Mouse (Mus musculus): Measurements from ENCODE around the gene Slc32a1.

GRCm38 (mm10) chr2:158616296-158616695 is 5.7 kb downstream of the Slc32a1 start:
- TF ChIP-seq CTCF (IDR thresholded peaks at IDR 0.05; ENCODE audit: low read depth) (no peak), EP300 (IDR thresholded peaks at IDR 0.05; ENCODE audit: low read depth) (no peak)
